Mouse (Mus musculus): Measurements from ENCODE around the gene Fbxo9. TPM values are rescaled to one million over a fixed set of nuclear protein-coding genes. Genes with fewer than 3 reads are reported as not detected.
"Not testable (repeated sequence)": the region's sequence is repeated elsewhere in the genome, so short reads cannot be mapped to it uniquely, and the experiment has no call there.

Gene Fbxo9
- total RNA-seq, 2 experiments from 2014 or later, result 105 to 115 TPM

- not testable (repeated sequence) for DNase-seq (ENCODE audit: low spot score in 2 of 2)
Measured at GRCm38 (mm10) chr9:78073291-78073690, 35.6 kb downstream of the Fbxo9 start.

GRCm38 (mm10) chr9:78071626-78072025 is 37.2 kb downstream of the Fbxo9 start:
- DNase-seq (ENCODE audit: low spot score in 2 of 2), result no peak

GRCm38 (mm10) chr9:78070496-78070895 is 38.4 kb downstream of the Fbxo9 start:
- no peak for DNase-seq (ENCODE audit: low spot score in 2 of 2)

- DNase-seq (ENCODE audit: low spot score in 2 of 2), result no peak
Measured at GRCm38 (mm10) chr9:78064121-78064520, 44.7 kb downstream of the Fbxo9 start.

- no peak for DNase-seq (ENCODE audit: low spot score in 2 of 2)
Measured at GRCm38 (mm10) chr9:78062392-78062791, 46.5 kb downstream of the Fbxo9 start.

GRCm38 (mm10) chr9:78059525-78060120 is 49.2 kb downstream of the Fbxo9 start:
- DNase-seq (ENCODE audit: low spot score in 2 of 2), result no peak

GRCm38 (mm10) chr9:78054298-78054697 is 54.6 kb downstream of the Fbxo9 start:
- DNase-seq (ENCODE audit: low spot score in 2 of 2), result no peak

GRCm38 (mm10) chr9:78053821-78054220 is 55.0 kb downstream of the Fbxo9 start:
- DNase-seq (ENCODE audit: low spot score in 2 of 2), result no peak

GRCm38 (mm10) chr9:78051677-78052076 is 57.2 kb downstream of the Fbxo9 start, which contains the start of gene Gcm1:
TSS of gene Gcm1 (plus strand) at chr9:78051924.
- no peak for DNase-seq (ENCODE audit: low spot score in 2 of 2)

- DNase-seq (ENCODE audit: low spot score in 2 of 2), result no peak
Measured at GRCm38 (mm10) chr9:78050452-78050970, 58.4 kb downstream of the Fbxo9 start.

- DNase-seq (ENCODE audit: low spot score in 2 of 2), result no peak
Measured at GRCm38 (mm10) chr9:78046755-78047154, 62.1 kb downstream of the Fbxo9 start.

GRCm38 (mm10) chr9:78045171-78045570 is 63.7 kb downstream of the Fbxo9 start:
- DNase-seq (ENCODE audit: low spot score in 2 of 2), result no peak

GRCm38 (mm10) chr9:78038755-78039489 is 69.9 kb downstream of the Fbxo9 start:
- peak; percentile 84 to 85 for DNase-seq (ENCODE audit: low spot score in 2 of 2)

- DNase-seq (ENCODE audit: low spot score in 2 of 2), result no peak
Measured at GRCm38 (mm10) chr9:78035831-78036230, 73.0 kb downstream of the Fbxo9 start.

- DNase-seq (ENCODE audit: low spot score in 2 of 2), result no peak
Measured at GRCm38 (mm10) chr9:78035296-78035695, 73.6 kb downstream of the Fbxo9 start.

GRCm38 (mm10) chr9:78032930-78033329 is 75.9 kb downstream of the Fbxo9 start:
- DNase-seq (ENCODE audit: low spot score in 2 of 2), result no peak

Other genes starting within 250 kb of the Fbxo9 start
- gene Elovl5, start 191.7 kb downstream of the Fbxo9 start, total RNA-seq (2021), result 10 to 100 TPM; 85.5 to 89.5 TPM
- gene Gcm1, start 57.1 kb downstream of the Fbxo9 start, total RNA-seq (2021), result not detected
- 10 to 100 TPM; 29.7 to 35.4 TPM for gene Ick, start 127 bp upstream of the Fbxo9 start, total RNA-seq (2021)
- 10 to 100 TPM; 33.9 to 39.5 TPM for gene Gsta4, start 73.7 kb upstream of the Fbxo9 start, total RNA-seq (2021)
- not detected for gene Gsta1, start 121.6 kb upstream of the Fbxo9 start, total RNA-seq (2021)
- not detected for gene Gm3776, start 148.1 kb upstream of the Fbxo9 start, total RNA-seq (2021)
- gene Gm10639, start 180.9 kb upstream of the Fbxo9 start, total RNA-seq (2021), result not detected
- not detected for gene Omt2a, start 205.7 kb upstream of the Fbxo9 start, total RNA-seq (2021)
- not detected for gene Omt2b, start 218.5 kb upstream of the Fbxo9 start, total RNA-seq (2021)
- not detected for gene Gsta2, start 246.7 kb upstream of the Fbxo9 start, total RNA-seq (2021)

All from layer of hippocampus, postnatal 10 days (tissue).